Mouse (Mus musculus) neutrophil, adult 5-6 weeks (primary cell): ENCODE data around the gene Cabp2. TPM values are rescaled to one million over a fixed set of nuclear protein-coding genes. Genes with fewer than 3 reads are reported as not detected.
"Not testable (repeated sequence)": the region's sequence is repeated elsewhere in the genome, so short reads cannot be mapped to it uniquely, and the experiment has no call there.

ENCODE experiments used
- ATAC-seq: fragments of 151-379, 151-347 bp; 2 replicates; pipeline ENCODE4 v1.8.0; 2017; ENCODE audit warnings: mild to moderate bottlenecking, moderate TSS enrichment; ENCODE audit not compliant: insufficient number of reproducible peaks, poor library complexity, low FRiP score, severe bottlenecking; ENCODE audit errors: extremely low read depth
- total RNA-seq: library from RNA; stranded (forward); fragments of 200-1000 nt; gene quantifications from 2 replicates; pipeline ENCODE4 v1.2.3, GENCODE M21; 2017

The Cabp2 gene
- total RNA-seq, 1 experiment from 2014 or later = not detected

- no peak for ATAC-seq
Observed at GRCm38 (mm10) chr19:4134354-4134753, 53.0 kb downstream of the Cabp2 start.

GRCm38 (mm10) chr19:4135229-4135962, 54.0 kb downstream of the Cabp2 start:
- ATAC-seq = not testable (repeated sequence)

GRCm38 (mm10) chr19:4135963-4136345, 54.6 kb downstream of the Cabp2 start:
- peak; percentile 71 for ATAC-seq

GRCm38 (mm10) chr19:4136463-4136862, 55.1 kb downstream of the Cabp2 start:
- no peak for ATAC-seq

Other genes starting within 250 kb of the Cabp2 start
- 16.6 and 26.0 TPM in 2 replicates for gene Chka, start 229.8 kb upstream of the Cabp2 start, total RNA-seq
- gene Tcirg1, start 174.4 kb upstream of the Cabp2 start, total RNA-seq = 158 and 167 TPM in 2 replicates
- 34.7 and 40.1 TPM in 2 replicates for gene Ndufs8, start 168.8 kb upstream of the Cabp2 start, total RNA-seq
- 78.5 and 85.2 TPM in 2 replicates for gene Aldh3b1, start 151.8 kb upstream of the Cabp2 start, total RNA-seq
- gene Unc93b1, start 146.4 kb upstream of the Cabp2 start, total RNA-seq = 628 and 632 TPM in 2 replicates
- gene Aldh3b3, start 122.9 kb upstream of the Cabp2 start, total RNA-seq = not detected in 2 replicates
- 0.25 TPM in 1 of 2 replicates, not detected in the other for gene Aldh3b2, start 109.2 kb upstream of the Cabp2 start, total RNA-seq
- gene Acy3, start 95.0 kb upstream of the Cabp2 start, total RNA-seq = not detected in 2 replicates
- gene Tbx10, start 88.8 kb upstream of the Cabp2 start, total RNA-seq = not detected in 2 replicates
- 7.0 and 15.5 TPM in 2 replicates for gene Nudt8, start 81.0 kb upstream of the Cabp2 start, total RNA-seq
- 6.2 and 7.5 TPM in 2 replicates for gene Gm49405, start 81.0 kb upstream of the Cabp2 start, total RNA-seq
- gene Doc2g, start 78.3 kb upstream of the Cabp2 start, total RNA-seq = 4.0 and 7.2 TPM in 2 replicates
- gene Ndufv1, start 68.8 kb upstream of the Cabp2 start, total RNA-seq = 63.9 and 64.6 TPM in 2 replicates
- 53.2 and 68.1 TPM in 2 replicates for gene Gstp1, start 43.6 kb upstream of the Cabp2 start, total RNA-seq
- 1.4 TPM in 1 of 2 replicates, not detected in the other for gene Gstp2, start 35.6 kb upstream of the Cabp2 start, total RNA-seq
- gene Gstp3, start 22.0 kb upstream of the Cabp2 start, total RNA-seq = 22.6 and 23.6 TPM in 2 replicates
- 202 and 205 TPM in 2 replicates for gene Cdk2ap2, start 15.6 kb downstream of the Cabp2 start, total RNA-seq
- 115 and 132 TPM in 2 replicates for gene Pitpnm1, start 18.4 kb downstream of the Cabp2 start, total RNA-seq
- gene Aip, start 44.3 kb downstream of the Cabp2 start, total RNA-seq = 53.9 and 61.6 TPM in 2 replicates
- 0.12 and 0.23 TPM in 2 replicates for gene Gpr152, start 58.2 kb downstream of the Cabp2 start, total RNA-seq
- 0.25 and 0.93 TPM in 2 replicates for gene Cabp4, start 62.5 kb downstream of the Cabp2 start, total RNA-seq
- 134 and 152 TPM in 2 replicates for gene Coro1b, start 67.0 kb downstream of the Cabp2 start, total RNA-seq
- gene Ptprcap, start 72.0 kb downstream of the Cabp2 start, total RNA-seq = 227 and 252 TPM in 2 replicates
- 34.0 and 45.2 TPM in 2 replicates for gene Rps6kb2, start 81.8 kb downstream of the Cabp2 start, total RNA-seq
- 95.9 and 99.3 TPM in 2 replicates for gene Carns1, start 93.9 kb downstream of the Cabp2 start, total RNA-seq
- 231 and 269 TPM in 2 replicates for gene Tbc1d10c, start 109.7 kb downstream of the Cabp2 start, total RNA-seq
- 535 and 541 TPM in 2 replicates for gene Ppp1ca, start 110.5 kb downstream of the Cabp2 start, total RNA-seq
- gene Rad9a, start 120.1 kb downstream of the Cabp2 start, total RNA-seq = 35.1 and 44.3 TPM in 2 replicates
- 52.0 and 61.9 TPM in 2 replicates for gene Clcf1, start 132.7 kb downstream of the Cabp2 start, total RNA-seq
- not detected in 2 replicates for gene AC109138.7, start 132.8 kb downstream of the Cabp2 start, total RNA-seq
- 228 and 251 TPM in 2 replicates for gene Pold4, start 150.3 kb downstream of the Cabp2 start, total RNA-seq
- 48.0 and 59.8 TPM in 2 replicates for gene Ssh3, start 187.6 kb downstream of the Cabp2 start, total RNA-seq
- gene Ankrd13d, start 201.6 kb downstream of the Cabp2 start, total RNA-seq = 36.3 and 49.8 TPM in 2 replicates
- 692 and 849 TPM in 2 replicates for gene Grk2, start 224.6 kb downstream of the Cabp2 start, total RNA-seq